Mouse (Mus musculus) myocyte (in vitro differentiated cells): ENCODE measurements around the gene Gm20388. TPM values are rescaled to one million over a fixed set of nuclear protein-coding genes. Genes with fewer than 3 reads are reported as not detected.

Experiments
- H3K27me3 ChIP-seq: one replicate; pipeline ENCODE4 v1.6.1; 2011; ENCODE audit not compliant: control insufficient read depth, insufficient read depth, insufficient read length
- H3K36me3 ChIP-seq: one replicate; pipeline ENCODE4 v1.6.1; 2011; ENCODE audit not compliant: control insufficient read depth, insufficient read depth
- H3K4me2 ChIP-seq: one replicate; pipeline ENCODE4 v1.6.1; 2011; ENCODE audit warnings: low read depth, control low read depth
- H3K4me3 ChIP-seq: one replicate; pipeline ENCODE4 v1.5.1; 2011; ENCODE audit warnings: mild to moderate bottlenecking, control low read depth, moderate library complexity
- H3K79me2 ChIP-seq: one replicate; pipeline ENCODE4 v1.6.1; 2011; ENCODE audit not compliant: control insufficient read depth, insufficient read depth
- H3ac ChIP-seq: one replicate; pipeline ENCODE4 v1.6.1; 2011; ENCODE audit not compliant: control insufficient read depth, insufficient read length
- CEBPB ChIP-seq: IDR thresholded peaks from 2 replicates; pipeline ENCODE4 v1.6.1; 2011; ENCODE audit warnings: mild to moderate bottlenecking, moderate library complexity; ENCODE audit not compliant: poor library complexity, insufficient read depth, severe bottlenecking
- E2F4 ChIP-seq: IDR thresholded peaks from one replicate; pipeline ENCODE4 v1.6.1; 2011; ENCODE audit warnings: mild to moderate bottlenecking, control low read depth, moderate library complexity; ENCODE audit not compliant: insufficient read depth
- MAX ChIP-seq: IDR thresholded peaks from one replicate; pipeline ENCODE4 v1.6.1; 2011; ENCODE audit warnings: low read depth, mild to moderate bottlenecking, control low read depth
- MYOD1 ChIP-seq, 3 experiments: IDR thresholded peaks; one replicate each; pipeline ENCODE4 v1.6.1; 2011; ENCODE audit warnings: control low read depth in 2 of 3, low read depth in 2 of 3, mild to moderate bottlenecking in 2 of 3, moderate library complexity in 1 of 3; ENCODE audit not compliant: insufficient read length in 2 of 3, control insufficient read depth in 1 of 3
- MYOG ChIP-seq, 3 experiments: IDR thresholded peaks; one replicate each; pipeline ENCODE4 v1.6.1; 2011; ENCODE audit warnings: control low read depth in 2 of 3, low read depth in 2 of 3, mild to moderate bottlenecking in 2 of 3; ENCODE audit not compliant: insufficient read length in 2 of 3, control insufficient read depth in 1 of 3, insufficient read depth in 1 of 3
- POLR2A ChIP-seq: IDR thresholded peaks from one replicate; pipeline ENCODE4 v1.6.1; 2011; ENCODE audit warnings: low read depth, mild to moderate bottlenecking, control low read depth, moderate library complexity; ENCODE audit not compliant: insufficient read length
- POLR2AphosphoS2 ChIP-seq: IDR thresholded peaks from one replicate; pipeline ENCODE4 v1.6.1; 2011; ENCODE audit warnings: low read depth, control low read depth; ENCODE audit not compliant: insufficient read length
- REST ChIP-seq: IDR thresholded peaks from one replicate; pipeline ENCODE4 v1.6.1; 2011; ENCODE audit warnings: mild to moderate bottlenecking, control low read depth, moderate library complexity; ENCODE audit not compliant: insufficient read depth, insufficient read length
- SRF ChIP-seq: IDR thresholded peaks from one replicate; pipeline ENCODE4 v1.6.1; 2011; ENCODE audit warnings: low read depth; ENCODE audit not compliant: control insufficient read depth, insufficient read length
- TCF12 ChIP-seq: IDR thresholded peaks from one replicate; pipeline ENCODE4 v1.6.1; 2011; ENCODE audit warnings: mild to moderate bottlenecking, control low read depth; ENCODE audit not compliant: poor library complexity, insufficient read depth, severe bottlenecking
- TCF3 ChIP-seq: IDR thresholded peaks from one replicate; pipeline ENCODE4 v1.6.1; 2011; ENCODE audit warnings: low read depth, control low read depth; ENCODE audit not compliant: insufficient read length
- USF1 ChIP-seq: IDR thresholded peaks from one replicate; pipeline ENCODE4 v1.6.1; 2011; ENCODE audit warnings: low read depth, mild to moderate bottlenecking, control low read depth, moderate library complexity
- polyA plus RNA-seq: library from polyadenylated mRNA; unstranded; fragments of >200 nt; fragmentation: generic; extraction: Trizol; gene quantifications from one replicate; pipeline ENCODE4 v1.2.1, GENCODE M21; 2012; ENCODE audit warnings: missing spikeins

Gm20388 gene
- polyA plus RNA-seq, 1 experiment = 15.3 TPM

- Histone ChIP-seq H3ac (no peak overlapping the region), H3K4me3 (no peak overlapping the region), H3K27me3 (no peaks in the 10 kb centered on the region), H3K79me2 (no peaks in the 10 kb centered on the region), H3K36me3 (no peaks in the 10 kb centered on the region), H3K4me2 (no peak overlapping the region)
- TF ChIP-seq MYOG (IDR thresholded peaks at IDR 0.05; ENCODE audit: control insufficient read depth in 1 of 3, insufficient read depth in 1 of 3, insufficient read length in 2 of 3, low read depth in 2 of 3) (no peak), POLR2AphosphoS2 (no peak), TCF3 (no peak), MYOD1 (IDR thresholded peaks at IDR 0.05; ENCODE audit: control insufficient read depth in 1 of 3, insufficient read length in 2 of 3, low read depth in 2 of 3) (no peak), USF1 (no peak), POLR2A (no peak), SRF (no peak), TCF12 (no peak), E2F4 (no peak), CEBPB (no peak), MAX (no peak), REST (no peak)
Measured at GRCm38 (mm10) chr8:123291716-123292115, 3381.1 kb downstream of the Gm20388 start.

- Histone ChIP-seq H3K79me2 (no peaks in the 10 kb centered on the region), H3K4me2 (no peak overlapping the region), H3K4me3 (no peak overlapping the region), H3K27me3 (no peaks in the 10 kb centered on the region), H3K36me3 (no peaks in the 10 kb centered on the region), H3ac (no peak overlapping the region)
- TF ChIP-seq REST (no peak), MYOD1 (IDR thresholded peaks at IDR 0.05; ENCODE audit: control insufficient read depth in 1 of 3, insufficient read length in 2 of 3, low read depth in 2 of 3) (no peak), E2F4 (no peak), TCF3 (no peak), POLR2AphosphoS2 (no peak), MAX (no peak), USF1 (no peak), TCF12 (no peak)
Measured at GRCm38 (mm10) chr8:123292281-123292680, 3381.6 kb downstream of the Gm20388 start.

GRCm38 (mm10) chr8:123292785-123293184 is 3382.1 kb downstream of the Gm20388 start:
- no peak for TF ChIP-seq POLR2AphosphoS2
- TF ChIP-seq REST = no peak
- no peak for TF ChIP-seq MAX
- TF ChIP-seq SRF = no peak
- no peak for TF ChIP-seq USF1
- no peak for TF ChIP-seq CEBPB
- no peak for TF ChIP-seq POLR2A
- TF ChIP-seq MYOG (IDR thresholded peaks at IDR 0.05; ENCODE audit: control insufficient read depth in 1 of 3, insufficient read depth in 1 of 3, insufficient read length in 2 of 3, low read depth in 2 of 3) = no peak
- no peak for TF ChIP-seq TCF3
- TF ChIP-seq TCF12 = no peak
- TF ChIP-seq MYOD1 (IDR thresholded peaks at IDR 0.05; ENCODE audit: control insufficient read depth in 1 of 3, insufficient read length in 2 of 3, low read depth in 2 of 3) = no peak
- Histone ChIP-seq H3K27me3 (no peaks in the 10 kb centered on the region), H3K79me2 (no peaks in the 10 kb centered on the region), H3K4me2 (no peak overlapping the region), H3ac (no peak overlapping the region), H3K36me3 (no peaks in the 10 kb centered on the region), H3K4me3 (no peak overlapping the region)

- H3K79me2 ChIP-seq = no peaks in the 10 kb centered on the region
- H3K36me3 ChIP-seq = no peaks in the 10 kb centered on the region
- no peak overlapping the region for H3ac ChIP-seq
- H3K27me3 ChIP-seq = no peaks in the 10 kb centered on the region
- H3K4me2 ChIP-seq = no peak overlapping the region
- no peak overlapping the region for H3K4me3 ChIP-seq
- TF ChIP-seq USF1 (no peak), SRF (no peak)
Measured at GRCm38 (mm10) chr8:123298301-123298700, 3387.7 kb downstream of the Gm20388 start.

GRCm38 (mm10) chr8:123308738-123309137 is 3398.1 kb downstream of the Gm20388 start:
- no peaks in the 10 kb centered on the region for H3K27me3 ChIP-seq
- TF ChIP-seq CEBPB = no peak
- no peak for TF ChIP-seq USF1
- no peak for TF ChIP-seq TCF3
- TF ChIP-seq SRF = no peak
- H3K79me2 ChIP-seq = no peaks in the 10 kb centered on the region
- no peak overlapping the region for H3K4me2 ChIP-seq
- H3ac ChIP-seq = no peak overlapping the region
- no peak overlapping the region for H3K4me3 ChIP-seq
- H3K36me3 ChIP-seq = no peaks in the 10 kb centered on the region
